Mouse (Mus musculus) B cell, adult (primary cell): ENCODE data around the gene 4930555G01Rik. TPM values are rescaled to one million over a fixed set of nuclear protein-coding genes. Genes with fewer than 3 reads are reported as not detected.

Source experiments
- total RNA-seq: library from RNA; stranded (reverse); gene quantifications from 4 replicates; pipeline ENCODE4 v1.2.4, GENCODE M21; 2023; ENCODE audit not compliant: inconsistent age

Gene 4930555G01Rik
- not detected in 4 replicates for total RNA-seq

GRCm38 (mm10) chr14:5050329-5050728, at the start of gene 4930555G01Rik:
TSS of gene 4930555G01Rik (plus strand) at chr14:5050629.

DNA sequence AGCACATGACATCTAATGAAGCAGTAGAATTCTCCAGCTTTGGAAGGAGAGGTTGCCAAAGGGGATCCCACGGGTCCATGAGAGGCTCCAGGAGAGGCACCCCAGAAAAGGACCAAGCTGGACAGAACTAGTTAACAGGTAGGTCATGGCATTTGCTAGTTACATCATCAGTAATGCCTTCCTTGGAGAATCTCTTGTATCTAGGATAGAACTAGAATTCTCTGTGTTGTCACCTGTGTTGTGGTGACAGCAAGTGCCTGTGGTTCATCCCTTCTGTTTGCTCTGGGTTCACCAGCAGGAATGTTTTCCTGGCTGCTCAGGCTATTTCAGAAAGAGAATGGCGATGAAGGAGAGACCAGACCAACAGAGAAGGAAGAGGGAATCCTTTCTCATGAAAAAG, 34.8 kb upstream of the 4930555G01Rik start, which contains the start of gene Gm3298:
Gene Gm3298, plus strand, starts transcription at position 301 of the 400 bp plus-strand sequence.

DNA sequence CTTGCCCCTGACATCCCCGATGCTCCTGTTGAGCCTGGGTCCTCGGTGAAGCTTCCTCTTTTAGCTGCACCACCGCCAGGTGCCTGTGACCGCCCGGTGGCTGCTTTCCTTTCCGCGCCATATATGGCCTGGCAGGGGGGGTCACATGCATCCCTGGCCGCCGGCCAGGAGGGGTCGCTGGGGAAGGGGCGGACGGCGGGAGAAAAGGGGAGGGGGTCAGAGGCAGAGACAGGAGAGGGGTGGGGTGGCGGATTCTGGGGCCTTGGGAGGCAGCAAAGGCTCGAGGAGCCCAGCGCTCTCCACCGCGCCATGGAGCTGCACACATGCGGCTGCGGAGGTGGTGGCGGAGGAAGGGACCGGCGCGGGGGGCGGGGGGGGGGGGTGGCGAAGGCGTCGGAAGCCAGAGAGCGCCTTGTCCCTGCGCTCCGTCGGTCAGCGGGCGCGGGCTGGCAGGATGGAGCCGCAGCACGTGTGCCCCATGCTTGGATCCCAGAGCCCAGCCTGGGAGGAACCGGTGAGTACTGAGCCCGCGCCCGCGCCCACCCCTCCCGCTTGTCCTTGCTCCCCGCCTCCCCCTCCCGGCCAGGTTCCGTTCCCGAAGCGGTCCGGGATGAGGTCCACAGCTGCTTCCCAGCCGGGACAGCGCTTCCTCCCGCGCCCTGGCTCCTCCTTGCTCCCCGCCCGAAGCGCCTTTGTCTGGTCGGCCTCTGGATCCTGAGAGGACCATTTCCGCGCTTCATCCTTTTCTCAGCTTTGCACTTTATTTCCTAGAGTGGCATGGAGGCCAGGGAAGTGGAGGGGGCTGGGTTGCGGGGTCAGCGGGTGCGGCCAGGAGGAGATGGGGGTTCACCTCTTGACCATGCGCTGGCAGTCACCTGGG, 20.4 kb downstream of the 4930555G01Rik start, which contains the start of gene Gm8281:
Gene Gm8281, plus strand, starts transcription at position 430 of the 880 bp plus-strand sequence.

Other genes with a start within 250 kb of the 4930555G01Rik start
- gene Gm3269, start 212.5 kb upstream of the 4930555G01Rik start, total RNA-seq: not detected in 4 replicates
- not detected in 4 replicates for gene Gm3264, start 195.1 kb upstream of the 4930555G01Rik start, total RNA-seq
- not detected in 4 replicates for gene Gm3278, start 158.2 kb upstream of the 4930555G01Rik start, total RNA-seq
- gene Gm8297, start 66.7 kb upstream of the 4930555G01Rik start, total RNA-seq: not detected in 4 replicates
- not detected in 4 replicates for gene Gm3298, start 34.7 kb upstream of the 4930555G01Rik start, total RNA-seq
- gene Gm8281, start 20.4 kb downstream of the 4930555G01Rik start, total RNA-seq: not detected in 4 replicates
- gene Gm8279, start 80.9 kb downstream of the 4930555G01Rik start, total RNA-seq: not detected in 4 replicates
- not detected in 4 replicates for gene Gm3317, start 113.9 kb downstream of the 4930555G01Rik start, total RNA-seq
- not detected in 4 replicates for gene Gm8271, start 135.2 kb downstream of the 4930555G01Rik start, total RNA-seq
- gene Gm3526, start 210.0 kb downstream of the 4930555G01Rik start, total RNA-seq: not detected in 4 replicates